Mouse (Mus musculus) heart, adult 2 months (tissue): ENCODE measurements around the gene Fam13a. TPM values are rescaled to one million over a fixed set of nuclear protein-coding genes. Genes with fewer than 3 reads are reported as not detected.

Experiments
- DNase-seq, 2 experiments: peaks; one replicate each; pipeline ENCODE4 v3.0.0; 2021
- H3K27ac ChIP-seq: fragments of 200-600 bp; 2 replicates; pipeline ENCODE4 v1.8.1; 2022
- H3K27me3 ChIP-seq: fragments of 200-500 bp; 2 replicates; pipeline ENCODE4 v1.6.1; 2012; ENCODE audit warnings: mild to moderate bottlenecking, low read length, inconsistent platforms, mixed read lengths; ENCODE audit not compliant: control insufficient read depth, insufficient read depth
- H3K36me3 ChIP-seq: fragments of 200-500 bp; 2 replicates; pipeline ENCODE4 v1.6.1; 2012; ENCODE audit warnings: low read length, inconsistent platforms; ENCODE audit not compliant: control insufficient read depth, insufficient read depth
- H3K4me1 ChIP-seq: fragments of 200-500 bp; 2 replicates; pipeline ENCODE4 v1.6.1; 2011; ENCODE audit warnings: low read length; ENCODE audit not compliant: control insufficient read depth, insufficient read depth
- H3K4me3 ChIP-seq: fragments of 200-600 bp; 2 replicates; pipeline ENCODE4 v1.8.1; 2022
- H3K79me2 ChIP-seq: fragments of 200-500 bp; replicated peaks from 2 replicates; pipeline ENCODE4 v1.6.1; 2012; ENCODE audit warnings: mild to moderate bottlenecking, inconsistent platforms, low read length, moderate library complexity, mixed read lengths; ENCODE audit not compliant: control insufficient read depth, insufficient read depth
- H3K9ac ChIP-seq: fragments of 200-500 bp; 2 replicates; pipeline ENCODE4 v1.6.1; 2012; ENCODE audit warnings: low read depth, mild to moderate bottlenecking, control low read depth, inconsistent platforms, low read length, mixed read lengths
- CTCF ChIP-seq: fragments of 200-600 bp; IDR thresholded peaks from 2 replicates; pipeline ENCODE4 v1.8.1; 2022; ENCODE audit warnings: antibody characterized with exemption, mild to moderate bottlenecking, moderate library complexity
- EP300 ChIP-seq: fragments of 200-500 bp; IDR thresholded peaks from 2 replicates; pipeline ENCODE4 v1.6.1; 2011; ENCODE audit warnings: low read depth, low read length, control low read depth; ENCODE audit not compliant: insufficient read depth
- POLR2A ChIP-seq: fragments of 200-500 bp; IDR thresholded peaks from 2 replicates; pipeline ENCODE4 v1.6.1; 2011; ENCODE audit warnings: mild to moderate bottlenecking, low read depth, low read length, control low read depth; ENCODE audit not compliant: insufficient read depth
- WGBS: fragments of 180-500 bp; shearing (Covaris S2); methylation state at CpG from one replicate; pipeline ENCODE4 v1.1.7; 2018; 5-methylcytosine and 5-hydroxymethylcytosine counted together
- intact Hi-C: fragments of 180-260 bp; cut with DNase I; formaldehyde crosslinking; loops from one replicate; pipeline ENCODE4 v1.15.1; 2025
- polyA plus RNA-seq: library from polyadenylated mRNA; depleted of rRNA; stranded (reverse); fragments of >200 nt; gene quantifications from 2 replicates; pipeline ENCODE4 v1.2.3, GENCODE M21; 2012
- total RNA-seq, 2 experiments: library from RNA; stranded (reverse); gene quantifications; 2 replicates each; pipeline ENCODE4 v1.2.3; 2021

Gene Fam13a
- total and polyA plus RNA-seq, 3 experiments: 5.1 to 26.5 (median 16.4) TPM

GRCm38 (mm10) chr6:59014760-59015159 lies 9.6 kb downstream of the Fam13a start:
- intact Hi-C loops: no loop called here
- Histone ChIP-seq H3K27me3 (no peaks in the 10 kb centered on the region), H3K4me3 (no peak overlapping the region), H3K27ac (no peak overlapping the region), H3K9ac (no peak overlapping the region), H3K79me2 (no peaks in the 10 kb centered on the region), H3K36me3 (peaks cover 2% of the 10 kb centered on the region; the same call in 1 of the 2 replicates), H3K4me1 (peaks cover 1% of the 10 kb centered on the region; the same call in 1 of the 2 replicates)
- TF ChIP-seq CTCF: no peak
- TF ChIP-seq POLR2A: no peak
- TF ChIP-seq EP300: no peak
- DNase-seq: no peak
- 90% methylated on average over 2 of the region's 2 CpGs for WGBS

- Histone ChIP-seq H3K79me2 (no peaks in the 10 kb centered on the region), H3K27me3 (no peaks in the 10 kb centered on the region), H3K27ac (no peak overlapping the region; the same call in 1 of the 2 replicates), H3K36me3 (peaks cover 2% of the 10 kb centered on the region; the same call in 1 of the 2 replicates), H3K9ac (no peak overlapping the region), H3K4me3 (no peak overlapping the region), H3K4me1 (peaks cover 1% of the 10 kb centered on the region; the same call in 1 of the 2 replicates)
- TF ChIP-seq EP300: no peak
- TF ChIP-seq POLR2A: no peak
- no peak for TF ChIP-seq CTCF
- intact Hi-C loops: no loop called here
- 78% methylated on average over 8 of the region's 8 CpGs for WGBS
- no peak for DNase-seq
Observed at GRCm38 (mm10) chr6:59014088-59014759, 10.1 kb downstream of the Fam13a start.

- peak overlapping the region; percentile 51 for H3K27ac ChIP-seq
- no peak for DNase-seq
Observed at GRCm38 (mm10) chr6:59010792-59011191, 13.6 kb downstream of the Fam13a start.

GRCm38 (mm10) chr6:59004630-59005029 lies 19.7 kb downstream of the Fam13a start:
- 96% methylated on average over 5 of the region's 5 CpGs for WGBS
- TF ChIP-seq CTCF (no peak), EP300 (no peak), POLR2A (no peak)

More at GRCm38 (mm10) chr6:59010792-59011191, 13.6 kb downstream of the Fam13a start:
- no peak overlapping the region for H3K9ac ChIP-seq
- intact Hi-C loops: no loop called here
- H3K4me3 ChIP-seq: no peak overlapping the region
- peaks cover 1% of the 10 kb centered on the region; the same call in 1 of the 2 replicates for H3K4me1 ChIP-seq
- H3K36me3 ChIP-seq: peaks cover 2% of the 10 kb centered on the region; the same call in 1 of the 2 replicates
- no peaks in the 10 kb centered on the region for H3K79me2 ChIP-seq
- WGBS: 63% methylated on average over 3 of the region's 3 CpGs
- H3K27me3 ChIP-seq: no peaks in the 10 kb centered on the region
- TF ChIP-seq CTCF (no peak), EP300 (no peak), POLR2A (no peak)

GRCm38 (mm10) chr6:58999044-58999453 lies 25.3 kb downstream of the Fam13a start:
- H3K27me3 ChIP-seq: no peaks in the 10 kb centered on the region
- H3K4me3 ChIP-seq: no peak overlapping the region
- 15% methylated on average over 4 of the region's 4 CpGs for WGBS
- intact Hi-C loops: no loop called here
- H3K36me3 ChIP-seq: peaks cover 10% of the 10 kb centered on the region
- peak; percentile 50 to 74 for DNase-seq
- H3K4me1 ChIP-seq: peaks cover 7% of the 10 kb centered on the region
- H3K9ac ChIP-seq: no peak overlapping the region
- H3K27ac ChIP-seq: peak overlapping the region; percentile 12; the same call in 1 of the 2 replicates
- 0 out of 2 replicates have a peak, but pooled peaks have one; percentile 22 for TF ChIP-seq EP300
- no peak for TF ChIP-seq CTCF
- no peaks in the 10 kb centered on the region for H3K79me2 ChIP-seq

More at GRCm38 (mm10) chr6:59004630-59005029, 19.7 kb downstream of the Fam13a start:
- peaks cover 4% of the 10 kb centered on the region for H3K36me3 ChIP-seq
- H3K9ac ChIP-seq: no peak overlapping the region
- no peaks in the 10 kb centered on the region for H3K79me2 ChIP-seq
- intact Hi-C loops: no loop called here
- H3K4me3 ChIP-seq: no peak overlapping the region
- H3K4me1 ChIP-seq: peaks cover under 1% of the 10 kb centered on the region
- H3K27ac ChIP-seq: no peak overlapping the region
- no peak for DNase-seq
- H3K27me3 ChIP-seq: no peaks in the 10 kb centered on the region

- peaks cover 10% of the 10 kb centered on the region for H3K36me3 ChIP-seq
- H3K4me1 ChIP-seq: peaks cover 7% of the 10 kb centered on the region
- TF ChIP-seq CTCF: no peak
- no peak for TF ChIP-seq EP300
- no peak for TF ChIP-seq POLR2A
- H3K9ac ChIP-seq: no peak overlapping the region
- no peaks in the 10 kb centered on the region for H3K27me3 ChIP-seq
- intact Hi-C loops: no loop called here
- peak overlapping the region; percentile 12; the same call in 1 of the 2 replicates for H3K27ac ChIP-seq
- no peak for DNase-seq
- no peak overlapping the region for H3K4me3 ChIP-seq
- WGBS: 48% methylated on average over 4 of the region's 4 CpGs
- no peaks in the 10 kb centered on the region for H3K79me2 ChIP-seq
Observed at GRCm38 (mm10) chr6:58998528-58998927, 25.8 kb downstream of the Fam13a start.
